Mouse (Mus musculus) intestine, embryonic 16.5 days (tissue): ENCODE results near the gene Sirpa. TPM values are rescaled to one million over a fixed set of nuclear protein-coding genes. Genes with fewer than 3 reads are reported as not detected.

Experiments
- ATAC-seq: fragments of 200-750 bp; cut with Nextera tagmentation; 2 replicates; pipeline ENCODE4 v1.8.0; 2017; ENCODE audit warnings: moderate TSS enrichment, moderate library complexity
- H3K27ac ChIP-seq: fragments of 300-500 bp; sonication (generic); 2 replicates; pipeline ENCODE4 v1.5.1; 2014; ENCODE audit warnings: mild to moderate bottlenecking, low read length
- H3K27me3 ChIP-seq: fragments of 300-500 bp; sonication (generic); replicated peaks from 2 replicates; pipeline ENCODE4 v1.6.1; 2014; ENCODE audit warnings: low read length, control low read depth, mixed read lengths; ENCODE audit not compliant: control insufficient read depth, insufficient read depth
- H3K36me3 ChIP-seq: fragments of 300-500 bp; sonication (generic); 2 replicates; pipeline ENCODE4 v1.6.1; 2014; ENCODE audit warnings: low read length, control low read depth; ENCODE audit not compliant: control insufficient read depth, insufficient read depth
- H3K4me1 ChIP-seq: fragments of 300-500 bp; sonication (generic); 2 replicates; pipeline ENCODE4 v1.6.1; 2014; ENCODE audit warnings: low read length, control low read depth, mixed read lengths; ENCODE audit not compliant: control insufficient read depth, insufficient read depth
- H3K4me2 ChIP-seq: fragments of 300-500 bp; sonication (generic); 2 replicates; pipeline ENCODE4 v1.6.1; 2014; ENCODE audit warnings: low read depth, low read length, control low read depth
- H3K4me3 ChIP-seq: fragments of 300-500 bp; sonication (generic); 2 replicates; pipeline ENCODE4 v1.5.1; 2014; ENCODE audit warnings: mild to moderate bottlenecking, low read length
- H3K9ac ChIP-seq: fragments of 300-500 bp; sonication (generic); 2 replicates; pipeline ENCODE4 v1.6.1; 2014; ENCODE audit warnings: low read depth, low read length
- H3K9me3 ChIP-seq: fragments of 300-500 bp; sonication (generic); 2 replicates; pipeline ENCODE4 v1.6.1; 2016; ENCODE audit warnings: low read length, control low read depth; ENCODE audit not compliant: control insufficient read depth
- WGBS: fragments of 180-500 bp; shearing (Covaris S2); extraction: QIAGEN DNeasy Blood & Tissue Kit; methylation state at CpG from one replicate; pipeline ENCODE4 v1.1.7; 2014; 5-methylcytosine and 5-hydroxymethylcytosine counted together
- polyA plus RNA-seq: library from polyadenylated mRNA; unstranded; fragments of >200 nt; fragmentation: Nextera tagmentation; extraction: Ambion mirVana; gene quantifications from 2 replicates; pipeline ENCODE4 v1.2.1, GENCODE M21; 2015

Gene Sirpa
- polyA plus RNA-seq, 1 experiment from 2014 or later, result 17.6 TPM

DNA sequence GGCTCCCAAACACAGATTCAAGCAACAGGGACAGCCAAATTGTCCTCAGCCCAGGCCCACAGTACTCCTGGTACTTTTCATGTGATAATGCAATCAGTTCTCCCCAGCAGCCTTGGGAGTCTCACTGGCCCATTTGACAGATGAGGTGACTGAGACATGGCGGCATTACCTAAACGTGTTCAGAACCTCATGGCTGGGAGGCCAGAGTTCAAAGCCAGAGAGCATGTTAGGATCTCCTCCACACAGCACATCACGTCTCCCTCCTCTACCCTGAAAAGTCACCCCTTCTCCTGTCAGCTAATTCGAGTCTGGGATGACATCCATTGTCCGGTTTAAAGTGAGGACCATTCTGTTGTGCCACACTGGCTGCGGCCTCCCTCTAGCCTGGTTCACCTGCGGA is 27.5 kb downstream of the Sirpa start:
- H3K27me3 ChIP-seq, result no peaks in the 10 kb centered on the region
- WGBS, result 90% methylated on average over 7 of the region's 7 CpGs
- H3K9me3 ChIP-seq, result peaks cover 4% of the 10 kb centered on the region; the same call in 1 of the 2 replicates
- H3K4me2 ChIP-seq, result no peak overlapping the region
- H3K36me3 ChIP-seq, result peaks cover 8% of the 10 kb centered on the region
- H3K4me3 ChIP-seq, result no peak overlapping the region
- no peaks in the 10 kb centered on the region for H3K4me1 ChIP-seq
- no peak for ATAC-seq
- H3K9ac ChIP-seq, result no peak overlapping the region
- H3K27ac ChIP-seq, result no peak overlapping the region

DNA sequence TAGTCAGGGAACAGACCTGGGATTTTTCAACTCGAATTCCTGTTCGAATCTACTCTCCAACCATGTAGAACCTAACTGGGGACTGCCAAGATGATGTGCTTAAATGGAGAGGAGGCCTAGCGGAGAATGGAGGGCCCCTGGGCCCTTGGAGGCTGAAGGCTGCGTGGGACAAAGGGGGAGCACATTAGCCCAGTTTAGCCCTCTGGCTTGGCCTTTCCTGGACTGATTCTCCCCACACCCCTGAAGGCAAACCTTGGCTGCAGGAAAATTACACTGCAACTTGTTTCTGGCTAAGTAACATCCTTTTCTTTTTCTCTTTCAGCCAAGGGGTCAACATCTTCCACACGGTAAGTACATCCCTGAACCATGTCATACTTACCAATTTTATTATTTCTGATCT is 28.2 kb downstream of the Sirpa start:
- Histone ChIP-seq H3K27ac (no peak overlapping the region), H3K9me3 (0 out of 2 replicates have a peak, but pooled peaks cover under 1% of the 10 kb centered on the region), H3K4me3 (no peak overlapping the region), H3K36me3 (peaks cover 2% of the 10 kb centered on the region; the same call in 1 of the 2 replicates), H3K9ac (no peak overlapping the region), H3K27me3 (no peaks in the 10 kb centered on the region), H3K4me1 (no peaks in the 10 kb centered on the region), H3K4me2 (no peak overlapping the region)
- WGBS, result 91% methylated on average over 5 of the region's 5 CpGs
- no peak for ATAC-seq

GRCm38 (mm10) chr2:129621654-129622490 is 29.2 kb downstream of the Sirpa start:
- 85% methylated on average over 9 of the region's 9 CpGs for WGBS

GRCm38 (mm10) chr2:129622918-129623317 is 30.3 kb downstream of the Sirpa start:
- no peaks in the 10 kb centered on the region for H3K27me3 ChIP-seq
- no peak overlapping the region for H3K27ac ChIP-seq
- no peak overlapping the region for H3K9ac ChIP-seq
- no peak for ATAC-seq
- H3K4me1 ChIP-seq, result no peaks in the 10 kb centered on the region
- WGBS, result 93% methylated on average over 5 of the region's 5 CpGs
- H3K36me3 ChIP-seq, result peaks cover 2% of the 10 kb centered on the region; the same call in 1 of the 2 replicates
- no peak overlapping the region for H3K4me2 ChIP-seq
- H3K4me3 ChIP-seq, result no peak overlapping the region
- H3K9me3 ChIP-seq, result no peaks in the 10 kb centered on the region

More at GRCm38 (mm10) chr2:129621654-129622490, 29.2 kb downstream of the Sirpa start:
- ATAC-seq, result no peak
- no peaks in the 10 kb centered on the region for H3K4me1 ChIP-seq
- no peak overlapping the region for H3K9ac ChIP-seq
- no peaks in the 10 kb centered on the region for H3K27me3 ChIP-seq
- H3K9me3 ChIP-seq, result no peaks in the 10 kb centered on the region
- no peak overlapping the region for H3K4me2 ChIP-seq
- no peak overlapping the region for H3K27ac ChIP-seq
- H3K4me3 ChIP-seq, result no peak overlapping the region
- peaks cover 2% of the 10 kb centered on the region; the same call in 1 of the 2 replicates for H3K36me3 ChIP-seq

DNA sequence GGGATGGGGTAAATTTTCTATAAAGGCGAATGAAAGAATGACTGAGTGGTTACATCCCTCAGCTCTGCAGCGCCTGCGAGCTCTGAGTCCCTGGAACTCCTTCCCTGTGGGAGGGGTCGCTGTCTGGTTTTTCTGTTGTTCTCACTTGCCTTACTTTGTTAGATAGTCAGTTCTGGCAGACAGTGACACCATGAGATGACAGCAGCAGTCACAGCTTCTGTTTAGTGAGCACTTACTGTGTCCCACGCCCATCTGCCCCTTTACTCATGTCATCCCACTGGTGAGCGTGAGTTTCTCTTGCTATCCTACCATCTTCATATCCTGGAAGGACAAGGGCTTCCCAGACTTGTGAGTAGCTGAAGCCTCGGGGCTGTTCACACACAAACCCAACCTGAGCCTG is 31.1 kb downstream of the Sirpa start:
- no peak for ATAC-seq

GRCm38 (mm10) chr2:129624246-129624918 is 31.7 kb downstream of the Sirpa start:
- Histone ChIP-seq H3K27me3 (no peaks in the 10 kb centered on the region), H3K36me3 (peaks cover 2% of the 10 kb centered on the region; the same call in 1 of the 2 replicates), H3K4me1 (no peaks in the 10 kb centered on the region), H3K4me3 (no peak overlapping the region), H3K9me3 (no peaks in the 10 kb centered on the region), H3K9ac (no peak overlapping the region), H3K27ac (no peak overlapping the region), H3K4me2 (no peak overlapping the region)
- ATAC-seq, result no peak
- 63% methylated on average over 13 of the region's 13 CpGs for WGBS

More for the DNA sequence above, 31.1 kb downstream of the Sirpa start:
- Histone ChIP-seq H3K4me1 (no peaks in the 10 kb centered on the region), H3K36me3 (peaks cover 2% of the 10 kb centered on the region; the same call in 1 of the 2 replicates), H3K27ac (no peak overlapping the region), H3K27me3 (no peaks in the 10 kb centered on the region), H3K9ac (no peak overlapping the region), H3K4me2 (no peak overlapping the region), H3K4me3 (no peak overlapping the region), H3K9me3 (no peaks in the 10 kb centered on the region)
- 86% methylated on average over 7 of the region's 7 CpGs for WGBS

DNA sequence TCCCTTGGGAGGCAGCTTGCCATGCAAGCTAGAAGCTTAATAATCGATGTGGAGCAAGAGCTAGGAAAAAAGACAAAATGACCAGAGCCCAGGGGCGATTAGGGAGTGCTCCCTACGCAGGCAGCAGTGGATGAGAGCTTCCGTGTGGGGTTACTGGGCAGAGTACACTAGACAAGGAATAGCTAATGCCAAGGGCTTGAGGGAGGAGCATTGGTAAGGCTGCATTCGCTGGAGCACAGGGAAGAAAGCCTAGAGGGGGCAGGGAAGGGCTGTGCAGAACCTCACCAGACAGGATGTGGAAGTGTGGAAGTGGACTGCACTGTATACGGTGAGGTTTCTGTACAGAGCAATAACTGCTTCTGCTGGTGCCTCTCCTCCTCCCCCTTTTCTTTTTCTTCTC is 32.3 kb downstream of the Sirpa start:
- no peak for ATAC-seq
- no peaks in the 10 kb centered on the region for H3K4me1 ChIP-seq
- no peak overlapping the region for H3K9ac ChIP-seq
- H3K4me3 ChIP-seq, result no peak overlapping the region
- H3K27ac ChIP-seq, result no peak overlapping the region
- 62% methylated on average over 6 of the region's 6 CpGs for WGBS
- no peaks in the 10 kb centered on the region for H3K27me3 ChIP-seq
- no peak overlapping the region for H3K4me2 ChIP-seq
- H3K9me3 ChIP-seq, result no peaks in the 10 kb centered on the region
- H3K36me3 ChIP-seq, result peaks cover 2% of the 10 kb centered on the region; the same call in 1 of the 2 replicates

GRCm38 (mm10) chr2:129625845-129626244 is 33.2 kb downstream of the Sirpa start:
- Histone ChIP-seq H3K4me2 (no peak overlapping the region), H3K4me1 (no peaks in the 10 kb centered on the region), H3K27ac (no peak overlapping the region), H3K36me3 (no peaks in the 10 kb centered on the region; the same call in 1 of the 2 replicates), H3K27me3 (no peaks in the 10 kb centered on the region), H3K4me3 (no peak overlapping the region), H3K9me3 (no peaks in the 10 kb centered on the region), H3K9ac (no peak overlapping the region)
- 81% methylated on average over 4 of the region's 4 CpGs for WGBS
- ATAC-seq, result no peak

DNA sequence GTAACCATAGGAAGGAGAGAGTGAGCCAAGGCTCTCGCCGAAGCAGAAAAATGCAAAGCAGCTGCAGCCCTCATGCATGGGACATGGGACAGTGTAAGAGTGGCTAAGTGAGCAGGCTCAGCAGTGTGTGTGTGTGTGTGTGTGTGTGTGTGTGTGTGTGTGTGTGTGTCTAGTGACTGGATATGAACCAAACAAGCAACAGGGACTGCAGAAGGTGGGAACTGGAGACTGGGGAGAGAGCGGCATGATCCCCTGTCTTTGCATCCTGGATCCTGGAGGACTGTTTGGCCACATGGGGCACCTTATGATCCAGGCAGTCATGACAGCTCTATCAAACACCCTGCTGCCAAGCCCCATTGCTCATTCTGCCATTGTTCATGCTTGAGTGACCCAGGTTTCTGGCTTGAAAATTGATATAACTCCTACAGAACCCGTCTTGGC is 34.0 kb downstream of the Sirpa start:
- WGBS, result 88% methylated on average over 4 of the region's 4 CpGs

More for the DNA sequence above, 34.0 kb downstream of the Sirpa start:
- no peak overlapping the region for H3K9ac ChIP-seq
- no peaks in the 10 kb centered on the region for H3K9me3 ChIP-seq
- no peak overlapping the region for H3K4me3 ChIP-seq
- ATAC-seq, result no peak
- no peak overlapping the region for H3K27ac ChIP-seq
- H3K27me3 ChIP-seq, result no peaks in the 10 kb centered on the region
- no peaks in the 10 kb centered on the region for H3K4me1 ChIP-seq
- no peak overlapping the region for H3K4me2 ChIP-seq
- H3K36me3 ChIP-seq, result no peaks in the 10 kb centered on the region; the same call in 1 of the 2 replicates
